Mouse (Mus musculus): ENCODE measurements around the gene Vipas39.
"Not testable (repeated sequence)": the region's sequence is repeated elsewhere in the genome, so short reads cannot be mapped to it uniquely, and the experiment has no call there.

The Vipas39 gene

GRCm38 (mm10) chr12:87266108-87266826 lies at the start of gene Vipas39, which contains the start of gene Ahsa1:
TSS of gene Vipas39 (minus strand) at chr12:87266256.
TSS of gene Ahsa1 (plus strand) at chr12:87266479.
- peak; percentile 99 for DNase-seq (ENCODE audit: low read depth, low spot score)

- peak; percentile 55 for DNase-seq (ENCODE audit: low read depth, low spot score)
Measured at GRCm38 (mm10) chr12:87313098-87313497, 47.0 kb upstream of the Vipas39 start.

- DNase-seq (ENCODE audit: low read depth, low spot score) = not testable (repeated sequence)
Measured at GRCm38 (mm10) chr12:87306584-87306844, 40.5 kb upstream of the Vipas39 start.

- no peak for DNase-seq (ENCODE audit: low read depth, low spot score)
Measured at GRCm38 (mm10) chr12:87305767-87306583, 39.9 kb upstream of the Vipas39 start.

GRCm38 (mm10) chr12:87301189-87301588 lies 35.1 kb upstream of the Vipas39 start:
- peak; percentile 69 for DNase-seq (ENCODE audit: low read depth, low spot score)

- no peak for DNase-seq (ENCODE audit: low read depth, low spot score)
Measured at GRCm38 (mm10) chr12:87300441-87300690, 34.3 kb upstream of the Vipas39 start.

- peak; percentile 56 for DNase-seq (ENCODE audit: low read depth, low spot score)
Measured at GRCm38 (mm10) chr12:87299657-87300440, 33.8 kb upstream of the Vipas39 start, which contains the start of gene Ism2. TSS of gene Ism2 (minus strand) at chr12:87299705.

- DNase-seq (ENCODE audit: low read depth, low spot score) = peak; percentile 41
Measured at GRCm38 (mm10) chr12:87299037-87299656, 33.1 kb upstream of the Vipas39 start.

GRCm38 (mm10) chr12:87293934-87294333 lies 27.9 kb upstream of the Vipas39 start:
- no peak for DNase-seq (ENCODE audit: low read depth, low spot score)

GRCm38 (mm10) chr12:87289100-87289499 lies 23.0 kb upstream of the Vipas39 start:
- peak; percentile 82 for DNase-seq (ENCODE audit: low read depth, low spot score)

GRCm38 (mm10) chr12:87284726-87285125 lies 18.7 kb upstream of the Vipas39 start:
- DNase-seq (ENCODE audit: low read depth, low spot score) = no peak

- DNase-seq (ENCODE audit: low read depth, low spot score) = no peak
Measured at GRCm38 (mm10) chr12:87284268-87284667, 18.2 kb upstream of the Vipas39 start.

GRCm38 (mm10) chr12:87283706-87284105 lies 17.6 kb upstream of the Vipas39 start:
- DNase-seq (ENCODE audit: low read depth, low spot score) = no peak

GRCm38 (mm10) chr12:87282743-87283142 lies 16.7 kb upstream of the Vipas39 start:
- DNase-seq (ENCODE audit: low read depth, low spot score) = no peak

GRCm38 (mm10) chr12:87281766-87282165 lies 15.7 kb upstream of the Vipas39 start:
- DNase-seq (ENCODE audit: low read depth, low spot score) = no peak

- DNase-seq (ENCODE audit: low read depth, low spot score) = peak; percentile 80
Measured at GRCm38 (mm10) chr12:87279879-87280278, 13.8 kb upstream of the Vipas39 start.

GRCm38 (mm10) chr12:87279350-87279749 lies 13.3 kb upstream of the Vipas39 start:
- peak; percentile 78 for DNase-seq (ENCODE audit: low read depth, low spot score)

- peak; percentile 65 for DNase-seq (ENCODE audit: low read depth, low spot score)
Measured at GRCm38 (mm10) chr12:87278118-87278730, 12.2 kb upstream of the Vipas39 start.

GRCm38 (mm10) chr12:87277251-87277650 lies 11.2 kb upstream of the Vipas39 start:
- DNase-seq (ENCODE audit: low read depth, low spot score) = not testable (repeated sequence)

GRCm38 (mm10) chr12:87274853-87275831 lies 9.1 kb upstream of the Vipas39 start:
- DNase-seq (ENCODE audit: low read depth, low spot score) = peak; percentile 41

Data from R1 (cell line).